Mouse (Mus musculus): Measurements from ENCODE around the gene Gopc. TPM values are rescaled to one million over a fixed set of nuclear protein-coding genes. Genes with fewer than 3 reads are reported as not detected.

Gene Gopc
- polyA plus RNA-seq, 1 experiment: 8.5 TPM

- no peak overlapping the region for H3K27ac ChIP-seq (ENCODE audit: insufficient read depth, low read depth, low read length)
- TF ChIP-seq CTCF (conservative IDR thresholded peaks at IDR 0.05; ENCODE audit: insufficient read depth, insufficient read length, low read depth, low read length) (no peak), POLR2A (IDR thresholded peaks at IDR 0.05; ENCODE audit: low read depth, low read length) (no peak)
- H3K4me3 ChIP-seq (ENCODE audit: insufficient read depth, low read depth, low read length): no peak overlapping the region
- 60% methylated on average over 5 of the region's 5 CpGs for WGBS
- no peak for DNase-seq
- no peaks in the 10 kb centered on the region for H3K36me3 ChIP-seq (ENCODE audit: control insufficient read depth, insufficient read depth, low read length)
- H3K4me1 ChIP-seq (ENCODE audit: control insufficient read depth, insufficient read depth, low read length): no peaks in the 10 kb centered on the region
- no peaks in the 10 kb centered on the region for H3K27me3 ChIP-seq (replicated peaks; ENCODE audit: control insufficient read depth, insufficient read depth, low read length)
Observed at GRCm38 (mm10) chr10:52287852-52288533, 93.9 kb downstream of the Gopc start.

Other genes with a start within 250 kb of the Gopc start
- 0.08 and 0.16 TPM in 2 replicates for gene Ros1, start 186.9 kb downstream of the Gopc start, polyA plus RNA-seq (2012; rRNA removed)
- 10.3 and 11.7 TPM in 2 replicates for gene Dcbld1, start 148.5 kb downstream of the Gopc start, polyA plus RNA-seq (2012; rRNA removed)
- not detected in 2 replicates for gene Gm26741, start 23.4 kb downstream of the Gopc start, polyA plus RNA-seq (2012; rRNA removed)
- 27.7 and 29.6 TPM in 2 replicates for gene Nepn, start 6.8 kb upstream of the Gopc start, polyA plus RNA-seq (2012; rRNA removed)
- gene Nus1, start 35.4 kb upstream of the Gopc start, polyA plus RNA-seq (2012; rRNA removed): 58.8 and 65.4 TPM in 2 replicates